Mouse (Mus musculus): ENCODE data around the gene Ccdc80. TPM values are rescaled to one million over a fixed set of nuclear protein-coding genes. Genes with fewer than 3 reads are reported as not detected.

The Ccdc80 gene
- polyA plus RNA-seq, 1 experiment: 21.7 TPM

DNA sequence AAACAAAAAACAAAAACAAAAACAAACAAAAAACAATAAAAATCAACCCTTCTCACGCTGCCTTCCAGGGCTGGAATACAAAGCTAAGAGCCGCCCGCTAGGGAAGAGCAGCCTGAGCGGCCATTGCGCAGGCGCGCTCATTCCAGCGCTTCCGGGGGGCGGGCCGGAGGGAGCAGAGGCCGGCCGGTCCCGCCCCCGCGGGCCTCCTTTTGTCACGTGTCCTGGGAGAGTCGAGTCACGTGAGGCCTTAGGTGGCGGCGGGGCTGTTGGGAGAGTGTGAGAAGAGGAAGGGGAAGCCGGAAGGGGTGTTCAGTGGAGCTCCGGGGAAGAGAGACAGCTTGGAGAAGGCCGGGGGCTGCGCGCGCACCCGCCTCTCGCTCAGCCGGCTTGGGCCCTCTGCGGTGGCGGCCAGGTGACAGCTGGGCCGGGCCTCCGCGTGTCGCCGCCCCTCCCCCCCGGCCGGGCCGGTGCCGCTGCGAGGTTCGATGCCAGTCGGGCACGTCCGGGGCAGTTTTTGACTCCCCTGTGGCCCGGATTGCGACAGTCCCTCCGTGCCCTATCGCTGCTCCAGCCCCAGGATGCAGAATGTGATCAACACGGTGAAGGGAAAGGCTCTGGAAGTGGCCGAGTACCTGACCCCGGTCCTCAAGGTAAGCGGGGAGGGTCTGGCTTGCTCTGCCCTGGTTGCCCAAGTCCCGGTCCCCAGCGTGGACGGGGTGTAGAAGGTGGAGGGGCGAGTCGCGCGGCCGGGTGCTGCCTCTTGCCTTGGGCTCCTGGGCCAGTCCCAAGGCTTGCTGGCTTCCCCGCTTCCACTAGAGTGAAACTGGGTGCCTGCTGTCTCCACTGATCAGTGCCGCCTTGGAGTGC is 65.6 kb downstream of the Ccdc80 start, which contains the start of the genes Slc35a5 and Atg3:
TSS of gene Slc35a5 (minus strand) at position 185 of the 867 bp plus-strand sequence.
TSS of gene Atg3 (plus strand) at position 264 of the 867 bp plus-strand sequence.
- peak within 1 kb of the TSS; percentile 92 for H3K4me3 ChIP-seq
- H3ac ChIP-seq (ENCODE audit: control insufficient read depth, insufficient read length): peak within 1 kb of the TSS; percentile 87
- H3K27me3 ChIP-seq (ENCODE audit: control insufficient read depth, insufficient read depth, insufficient read length): no peaks in the 10 kb centered on the region
- H3K36me3 ChIP-seq (ENCODE audit: control insufficient read depth, insufficient read depth): no peaks in the 10 kb centered on the region
- H3K79me2 ChIP-seq (ENCODE audit: control insufficient read depth, insufficient read depth): peaks cover 40% of the 10 kb centered on the region
- H3K4me2 ChIP-seq (ENCODE audit: low read depth): peak within 1 kb of the TSS; percentile 94
- TF ChIP-seq TCF3 (IDR thresholded peaks at IDR 0.05; ENCODE audit: insufficient read length, low read depth) (no peak), POLR2AphosphoS2 (IDR thresholded peaks at IDR 0.05; ENCODE audit: insufficient read length, low read depth) (peak; percentile 18), TCF12 (IDR thresholded peaks at IDR 0.05; ENCODE audit: insufficient read depth, poor library complexity, severe bottlenecking) (no peak), MYOD1 (IDR thresholded peaks at IDR 0.05; ENCODE audit: control insufficient read depth in 1 of 3, insufficient read length in 2 of 3, low read depth in 2 of 3) (peak in 2 of 3 experiments; percentile 52 to 85), POLR2A (IDR thresholded peaks at IDR 0.05; ENCODE audit: insufficient read length, low read depth) (peak; percentile 36), MYOG (IDR thresholded peaks at IDR 0.05; ENCODE audit: control insufficient read depth in 1 of 3, insufficient read depth in 1 of 3, insufficient read length in 2 of 3, low read depth in 2 of 3) (peak in 2 of 3 experiments; percentile 70 to 85), USF1 (IDR thresholded peaks at IDR 0.05; ENCODE audit: low read depth) (peak; percentile 98)

GRCm38 (mm10) chr16:45159389-45159716 is 66.2 kb downstream of the Ccdc80 start:
- Histone ChIP-seq H3K79me2 (ENCODE audit: control insufficient read depth, insufficient read depth) (peaks cover 45% of the 10 kb centered on the region), H3K27me3 (ENCODE audit: control insufficient read depth, insufficient read depth, insufficient read length) (no peaks in the 10 kb centered on the region), H3K4me3 (peak overlapping the region; percentile 92), H3K36me3 (ENCODE audit: control insufficient read depth, insufficient read depth) (peaks cover 6% of the 10 kb centered on the region), H3ac (ENCODE audit: control insufficient read depth, insufficient read length) (peak overlapping the region; percentile 87), H3K4me2 (ENCODE audit: low read depth) (peak overlapping the region; percentile 82)
- TF ChIP-seq MAX (IDR thresholded peaks at IDR 0.05; ENCODE audit: low read depth): no peak
- TF ChIP-seq USF1 (IDR thresholded peaks at IDR 0.05; ENCODE audit: low read depth): no peak
- TF ChIP-seq TCF3 (IDR thresholded peaks at IDR 0.05; ENCODE audit: insufficient read length, low read depth): no peak
- TF ChIP-seq POLR2AphosphoS2 (IDR thresholded peaks at IDR 0.05; ENCODE audit: insufficient read length, low read depth): no peak

Other genes starting within 250 kb of the Ccdc80 start
- 0.41 TPM for gene Cd200r2, start 226.3 kb upstream of the Ccdc80 start, polyA plus RNA-seq (2012; fragmentation: generic; extraction: Trizol)
- gene Cd200r3, start 149.7 kb upstream of the Ccdc80 start, polyA plus RNA-seq (2012; fragmentation: generic; extraction: Trizol): not detected
- gene Slc35a5, start 65.3 kb downstream of the Ccdc80 start, polyA plus RNA-seq (2012; fragmentation: generic; extraction: Trizol): 2.5 TPM
- 19.2 TPM for gene Atg3, start 65.4 kb downstream of the Ccdc80 start, polyA plus RNA-seq (2012; fragmentation: generic; extraction: Trizol)
- gene Btla, start 130.9 kb downstream of the Ccdc80 start, polyA plus RNA-seq (2012; fragmentation: generic; extraction: Trizol): 0.02 TPM

Data from myocyte (in vitro differentiated cells).